Mouse (Mus musculus) intestine, embryonic 14.5 days (tissue): ENCODE measurements around the gene Abi1. TPM values are rescaled to one million over a fixed set of nuclear protein-coding genes. Genes with fewer than 3 reads are reported as not detected.
A peak's percentile ranks its signal among the peaks of the same experiment; 100 is the strongest.
"Not testable (repeated sequence)": the region's sequence is repeated elsewhere in the genome, so short reads cannot be mapped to it uniquely, and the experiment has no call there.

ENCODE experiments used
- ATAC-seq: fragments of 200-750 bp; cut with Nextera tagmentation; replicated peaks from 2 replicates; pipeline ENCODE4 v1.8.0; 2017; ENCODE audit warnings: low read depth, moderate number of reproducible peaks, moderate TSS enrichment, moderate library complexity; ENCODE audit not compliant: low FRiP score, low TSS enrichment
- DNase-seq: peaks from one replicate; pipeline ENCODE4 v3.0.0-alpha.2; 2018; ENCODE audit warnings: low spot score
- H3K27ac ChIP-seq: fragments of 300-500 bp; sonication (generic); 2 replicates; pipeline ENCODE4 v1.5.1; 2014; ENCODE audit warnings: low read depth, mild to moderate bottlenecking, control low read depth
- H3K27me3 ChIP-seq: fragments of 300-500 bp; sonication (generic); replicated peaks from 2 replicates; pipeline ENCODE4 v1.6.1; 2014; ENCODE audit warnings: low read length, control low read depth; ENCODE audit not compliant: control insufficient read depth, insufficient read depth
- H3K36me3 ChIP-seq: fragments of 300-500 bp; sonication (generic); 2 replicates; pipeline ENCODE4 v1.6.1; 2014; ENCODE audit warnings: low read length, control low read depth; ENCODE audit not compliant: control insufficient read depth, insufficient read depth
- H3K4me1 ChIP-seq: fragments of 300-500 bp; sonication (generic); replicated peaks from 2 replicates; pipeline ENCODE4 v1.6.1; 2014; ENCODE audit warnings: low read length, control low read depth, mixed read lengths; ENCODE audit not compliant: control insufficient read depth, insufficient read depth
- H3K4me2 ChIP-seq: fragments of 300-500 bp; sonication (generic); 2 replicates; pipeline ENCODE4 v1.6.1; 2014; ENCODE audit warnings: low read length
- H3K4me3 ChIP-seq: fragments of 300-500 bp; sonication (generic); 2 replicates; pipeline ENCODE4 v1.5.1; 2014; ENCODE audit warnings: low read depth, low read length, control low read depth, mixed read lengths
- H3K9ac ChIP-seq: fragments of 300-500 bp; sonication (generic); 2 replicates; pipeline ENCODE4 v1.6.1; 2014; ENCODE audit warnings: mild to moderate bottlenecking, low read length
- H3K9me3 ChIP-seq: fragments of 300-500 bp; sonication (generic); 2 replicates; pipeline ENCODE4 v1.6.1; 2016; ENCODE audit warnings: low read length, control low read depth; ENCODE audit not compliant: control insufficient read depth
- WGBS: fragments of 180-500 bp; shearing (Covaris S2); extraction: QIAGEN DNeasy Blood & Tissue Kit; methylation state at CpG from one replicate; pipeline ENCODE4 v1.1.7; 2014; 5-methylcytosine and 5-hydroxymethylcytosine counted together
- polyA plus RNA-seq: library from polyadenylated mRNA; unstranded; fragments of >200 nt; fragmentation: Nextera tagmentation; extraction: Ambion mirVana; gene quantifications from 2 replicates; pipeline ENCODE4 v1.2.1, GENCODE M21; 2014

Abi1 gene
- polyA plus RNA-seq, 1 experiment from 2014 or later, result 42.8 TPM

- H3K4me1 ChIP-seq, result no peaks in the 10 kb centered on the region
- H3K27ac ChIP-seq, result no peak overlapping the region
- no peak overlapping the region for H3K9ac ChIP-seq
- no peak overlapping the region for H3K4me3 ChIP-seq
- WGBS, result 77% methylated on average over 2 of the region's 2 CpGs
- H3K27me3 ChIP-seq, result no peaks in the 10 kb centered on the region
- H3K4me2 ChIP-seq, result no peak overlapping the region
- no peak for ATAC-seq
- no peaks in the 10 kb centered on the region for H3K9me3 ChIP-seq
- peaks cover 29% of the 10 kb centered on the region for H3K36me3 ChIP-seq
- DNase-seq, result no peak
Measured at GRCm38 (mm10) chr2:22928259-22928658, 111.8 kb downstream of the Abi1 start.

- H3K4me1 ChIP-seq, H3K4me3 ChIP-seq, ATAC-seq, H3K27ac ChIP-seq, H3K27me3 ChIP-seq, DNase-seq, H3K9ac ChIP-seq, H3K4me2 ChIP-seq, H3K9me3 ChIP-seq: not testable (repeated sequence)
- WGBS, result 90% methylated on average over 2 of the region's 3 CpGs
- H3K36me3 ChIP-seq, result peaks cover 25% of the 10 kb centered on the region
Measured at GRCm38 (mm10) chr2:22925911-22926310, 114.1 kb downstream of the Abi1 start.

GRCm38 (mm10) chr2:22918651-22919050 lies 121.4 kb downstream of the Abi1 start:
- Histone ChIP-seq H3K4me2 (no peak overlapping the region), H3K4me1 (no peaks in the 10 kb centered on the region), H3K9ac (no peak overlapping the region), H3K36me3 (peaks cover 38% of the 10 kb centered on the region), H3K27me3 (no peaks in the 10 kb centered on the region), H3K9me3 (no peaks in the 10 kb centered on the region), H3K27ac (no peak overlapping the region), H3K4me3 (no peak overlapping the region)
- no peak for DNase-seq
- ATAC-seq, result no peak
- 79% methylated on average over 2 of the region's 2 CpGs for WGBS

GRCm38 (mm10) chr2:22914421-22914820 lies 125.6 kb downstream of the Abi1 start:
- H3K36me3 ChIP-seq, result peaks cover 46% of the 10 kb centered on the region
- 81% methylated on average over 3 of the region's 3 CpGs for WGBS
- H3K4me2 ChIP-seq, result no peak overlapping the region
- H3K9ac ChIP-seq, result no peak overlapping the region
- DNase-seq, result no peak
- no peak overlapping the region for H3K27ac ChIP-seq
- H3K27me3 ChIP-seq, result no peaks in the 10 kb centered on the region
- no peaks in the 10 kb centered on the region for H3K4me1 ChIP-seq
- ATAC-seq, result no peak
- no peak overlapping the region for H3K4me3 ChIP-seq
- no peaks in the 10 kb centered on the region for H3K9me3 ChIP-seq

- Histone ChIP-seq H3K9me3 (no peaks in the 10 kb centered on the region), H3K4me3 (no peak overlapping the region), H3K27me3 (no peaks in the 10 kb centered on the region), H3K36me3 (peaks cover 50% of the 10 kb centered on the region), H3K27ac (no peak overlapping the region), H3K9ac (no peak overlapping the region), H3K4me1 (no peaks in the 10 kb centered on the region), H3K4me2 (no peak overlapping the region)
- 95% methylated on average over 3 of the region's 3 CpGs for WGBS
- no peak for ATAC-seq
- DNase-seq, result no peak
Measured at GRCm38 (mm10) chr2:22903947-22904346, 136.1 kb downstream of the Abi1 start.

- peak within 1 kb of the TSS; percentile 70 for H3K27ac ChIP-seq
- H3K9me3 ChIP-seq, result no peaks in the 10 kb centered on the region
- peak; percentile 96 for DNase-seq
- under 1% methylated on average over 81 of the region's 81 CpGs for WGBS
- no peaks in the 10 kb centered on the region for H3K27me3 ChIP-seq
- peak within 1 kb of the TSS; percentile 64 for H3K9ac ChIP-seq
- peak; percentile 98 for ATAC-seq
- peak within 1 kb of the TSS; percentile 75 for H3K4me2 ChIP-seq
- no peaks in the 10 kb centered on the region for H3K4me1 ChIP-seq
- no peaks in the 10 kb centered on the region for H3K36me3 ChIP-seq
- peak within 1 kb of the TSS; percentile 94 for H3K4me3 ChIP-seq
Measured at GRCm38 (mm10) chr2:22895282-22896273, 144.5 kb downstream of the Abi1 start, which contains the start of gene Pdss1. Pdss1 (plus strand) TSS chr2:22895522.

- peak overlapping the region; percentile 94 for H3K4me3 ChIP-seq
- ATAC-seq, result peak; percentile 30; the same call in 1 of the 2 replicates
- WGBS, result 27% methylated on average over 9 of the region's 9 CpGs
Measured at GRCm38 (mm10) chr2:22894932-22895281, 145.1 kb downstream of the Abi1 start.

More at GRCm38 (mm10) chr2:22894932-22895281, 145.1 kb downstream of the Abi1 start:
- DNase-seq, result peak; percentile 59
- no peaks in the 10 kb centered on the region for H3K36me3 ChIP-seq
- H3K27ac ChIP-seq, result peak overlapping the region; percentile 70
- no peaks in the 10 kb centered on the region for H3K9me3 ChIP-seq
- peak overlapping the region; percentile 64 for H3K9ac ChIP-seq
- H3K4me1 ChIP-seq, result no peaks in the 10 kb centered on the region
- no peaks in the 10 kb centered on the region for H3K27me3 ChIP-seq
- peak overlapping the region; percentile 75 for H3K4me2 ChIP-seq
